Mouse (Mus musculus): ENCODE results near the gene Plg. TPM values are rescaled to one million over a fixed set of nuclear protein-coding genes. Genes with fewer than 3 reads are reported as not detected.
A peak's percentile ranks its signal among the peaks of the same experiment; 100 is the strongest.

The Plg gene
- 0.09 and 0.55 TPM in 2 replicates for polyA plus RNA-seq (2015; fragmentation: Nextera tagmentation; extraction: Ambion mirVana)

DNA sequence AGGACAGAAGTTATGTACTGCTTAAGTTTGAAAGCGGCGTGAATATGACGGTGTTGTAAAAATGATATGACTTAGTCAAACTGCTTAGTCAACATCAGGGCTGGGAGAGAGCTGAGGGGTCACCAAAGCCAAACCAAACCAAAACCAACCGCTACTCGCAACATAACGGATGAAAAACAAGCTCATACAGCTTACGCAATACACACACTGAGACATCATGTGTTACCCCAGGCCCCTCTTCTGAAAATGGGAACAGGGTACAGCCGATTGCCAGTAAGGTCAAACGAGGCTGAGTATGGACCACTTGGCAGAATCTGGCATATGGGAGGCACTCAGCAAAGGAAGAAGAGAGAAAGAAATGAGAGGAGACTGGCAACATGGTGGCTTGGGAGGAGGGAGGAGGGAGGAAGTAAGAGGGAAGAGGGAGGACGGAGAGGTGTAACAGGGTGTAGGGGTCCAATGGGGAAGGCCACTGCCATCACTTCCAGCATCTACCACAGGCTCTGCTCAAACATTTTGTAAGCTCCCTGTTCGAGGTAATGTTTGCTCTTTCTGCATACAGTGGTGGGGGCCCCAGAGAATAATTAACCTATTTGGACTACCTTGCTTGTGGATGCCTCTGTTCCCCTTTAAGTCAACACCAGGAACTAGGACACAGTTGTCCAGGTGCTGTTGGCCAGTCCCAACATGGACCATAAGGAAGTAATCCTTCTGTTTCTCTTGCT lies at the start of gene Plg:
Gene Plg, plus strand, starts transcription at position 628 of the 725 bp plus-strand sequence.
- 90% methylated on average over 11 of the region's 11 CpGs for WGBS
- H3K36me3 ChIP-seq (replicated peaks), result no peaks in the 10 kb centered on the region
- no peaks in the 10 kb centered on the region for H3K9me3 ChIP-seq
- H3K4me2 ChIP-seq, result no peak within 1 kb of the TSS
- H3K27me3 ChIP-seq (replicated peaks), result no peaks in the 10 kb centered on the region
- H3K4me1 ChIP-seq, result 0 out of 2 replicates have a peak, but pooled peaks cover 7% of the 10 kb centered on the region
- H3K4me3 ChIP-seq, result no peak within 1 kb of the TSS
- no peak for ATAC-seq (replicated peaks)
- H3K9ac ChIP-seq, result no peak within 1 kb of the TSS
- no peak within 1 kb of the TSS for H3K27ac ChIP-seq

DNA sequence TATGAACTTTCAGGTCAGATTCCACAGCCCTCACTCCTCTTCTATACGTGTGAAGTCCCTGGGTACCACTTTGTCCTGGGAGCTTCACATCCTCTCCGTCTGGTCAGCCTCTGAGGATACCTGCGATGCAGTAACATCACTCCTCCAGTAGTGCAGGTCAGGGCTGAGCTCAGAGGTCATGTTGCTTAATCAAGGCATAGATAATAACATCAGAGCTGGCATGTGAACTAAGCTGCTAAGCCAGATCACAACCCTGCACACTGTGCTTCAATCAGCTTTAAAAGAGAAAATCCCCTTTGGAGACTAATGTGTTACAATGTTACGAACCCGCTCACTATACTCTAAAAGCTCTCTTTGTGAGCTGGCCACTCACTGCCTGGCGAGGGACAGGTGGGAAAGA lies 43.3 kb upstream of the Plg start:
- no peaks in the 10 kb centered on the region for H3K9me3 ChIP-seq
- H3K27ac ChIP-seq, result no peak overlapping the region
- H3K36me3 ChIP-seq (replicated peaks), result no peaks in the 10 kb centered on the region
- H3K4me1 ChIP-seq, result no peaks in the 10 kb centered on the region
- 34% methylated on average over 6 of the region's 6 CpGs for WGBS
- no peak for ATAC-seq (replicated peaks)
- H3K4me2 ChIP-seq, result no peak overlapping the region
- no peaks in the 10 kb centered on the region for H3K27me3 ChIP-seq (replicated peaks)
- H3K9ac ChIP-seq, result no peak overlapping the region
- no peak overlapping the region for H3K4me3 ChIP-seq

- Histone ChIP-seq H3K9ac (no peak overlapping the region), H3K36me3 (replicated peaks) (no peaks in the 10 kb centered on the region), H3K4me2 (no peak overlapping the region), H3K27me3 (replicated peaks) (no peaks in the 10 kb centered on the region), H3K27ac (no peak overlapping the region), H3K4me1 (no peaks in the 10 kb centered on the region), H3K4me3 (no peak overlapping the region), H3K9me3 (no peaks in the 10 kb centered on the region)
- no peak for ATAC-seq (replicated peaks)
- 82% methylated on average over 19 of the region's 19 CpGs for WGBS
Observed at GRCm38 (mm10) chr17:12336073-12336868, 42.1 kb upstream of the Plg start.

GRCm38 (mm10) chr17:12337156-12337555 lies 41.3 kb upstream of the Plg start:
- 75% methylated on average over 4 of the region's 4 CpGs for WGBS
- H3K27me3 ChIP-seq (replicated peaks), result no peaks in the 10 kb centered on the region
- H3K4me2 ChIP-seq, result no peak overlapping the region
- no peak overlapping the region for H3K9ac ChIP-seq
- H3K36me3 ChIP-seq (replicated peaks), result no peaks in the 10 kb centered on the region
- no peaks in the 10 kb centered on the region for H3K4me1 ChIP-seq
- H3K27ac ChIP-seq, result no peak overlapping the region
- no peak for ATAC-seq (replicated peaks)
- no peaks in the 10 kb centered on the region for H3K9me3 ChIP-seq
- no peak overlapping the region for H3K4me3 ChIP-seq

DNA sequence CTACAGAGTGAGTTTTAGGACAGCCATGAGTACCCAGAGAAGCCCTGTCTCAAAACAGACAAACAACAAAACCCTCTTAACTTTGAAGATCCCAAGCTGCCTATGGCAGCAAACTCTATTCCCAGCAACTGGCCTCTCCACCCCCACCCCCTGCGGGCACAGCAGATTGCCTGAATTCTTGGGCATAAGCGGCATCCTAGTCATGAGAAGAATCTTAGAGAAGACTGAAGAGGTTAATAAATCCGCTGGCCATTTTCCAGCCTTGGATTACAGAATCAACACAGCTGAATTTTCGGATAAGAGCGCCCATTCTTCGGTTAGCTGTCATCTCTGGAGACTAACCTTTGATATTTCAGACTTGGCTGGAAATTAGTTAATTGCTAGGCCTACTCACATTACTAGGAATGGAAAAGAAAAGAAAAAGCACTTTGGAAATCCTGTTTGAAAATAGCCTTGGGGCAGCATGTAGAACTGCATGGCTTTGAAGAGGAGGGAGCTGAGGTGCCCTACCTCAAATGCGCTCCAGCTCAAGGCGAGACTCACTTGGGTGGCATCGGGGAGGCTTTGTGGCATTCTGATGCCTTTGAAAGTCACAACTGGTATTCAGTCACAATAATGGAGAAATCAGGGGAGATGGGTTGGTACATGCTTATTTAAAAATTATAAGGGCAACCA lies 34.6 kb upstream of the Plg start:
- Histone ChIP-seq H3K27me3 (replicated peaks) (no peaks in the 10 kb centered on the region), H3K4me1 (no peaks in the 10 kb centered on the region), H3K36me3 (replicated peaks) (no peaks in the 10 kb centered on the region), H3K4me3 (no peak overlapping the region), H3K4me2 (no peak overlapping the region), H3K27ac (no peak overlapping the region), H3K9me3 (no peaks in the 10 kb centered on the region), H3K9ac (no peak overlapping the region)
- WGBS, result 76% methylated on average over 9 of the region's 9 CpGs
- ATAC-seq (replicated peaks), result no peak

- Histone ChIP-seq H3K9ac (no peak overlapping the region), H3K4me1 (no peaks in the 10 kb centered on the region), H3K27me3 (replicated peaks) (no peaks in the 10 kb centered on the region), H3K9me3 (no peaks in the 10 kb centered on the region), H3K4me2 (no peak overlapping the region), H3K27ac (no peak overlapping the region), H3K4me3 (no peak overlapping the region), H3K36me3 (replicated peaks) (no peaks in the 10 kb centered on the region)
- WGBS, result 91% methylated on average over 1 of the region's 1 CpGs
- ATAC-seq (replicated peaks), result no peak
Observed at GRCm38 (mm10) chr17:12347462-12347861, 30.9 kb upstream of the Plg start.

DNA sequence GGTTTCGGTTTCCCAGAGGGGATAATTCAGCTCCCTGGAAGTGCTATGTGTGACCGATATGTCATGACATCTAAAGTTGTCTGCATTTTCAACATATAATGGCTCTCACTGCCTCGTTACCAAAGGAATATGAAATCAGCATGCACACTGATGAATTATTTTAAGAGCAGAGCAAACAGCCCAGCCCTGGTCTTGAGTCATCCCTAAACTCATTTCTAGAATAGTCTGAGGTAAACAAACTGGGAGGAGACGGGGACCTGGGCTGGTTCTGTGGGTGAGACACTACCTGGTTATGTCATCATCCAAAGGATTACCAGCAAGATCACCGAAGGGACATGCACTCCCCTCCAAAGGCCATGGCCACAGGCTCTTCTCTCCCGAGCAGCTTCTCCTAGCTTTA lies 26.8 kb upstream of the Plg start:
- Histone ChIP-seq H3K27me3 (replicated peaks) (no peaks in the 10 kb centered on the region), H3K27ac (no peak overlapping the region), H3K4me3 (no peak overlapping the region), H3K4me2 (no peak overlapping the region), H3K36me3 (replicated peaks) (no peaks in the 10 kb centered on the region), H3K4me1 (no peaks in the 10 kb centered on the region), H3K9ac (no peak overlapping the region), H3K9me3 (no peaks in the 10 kb centered on the region)
- 85% methylated on average over 6 of the region's 6 CpGs for WGBS
- no peak for ATAC-seq (replicated peaks)

GRCm38 (mm10) chr17:12352781-12353180 lies 25.6 kb upstream of the Plg start:
- ATAC-seq (replicated peaks), result no peak
- Histone ChIP-seq H3K36me3 (replicated peaks) (no peaks in the 10 kb centered on the region), H3K4me2 (no peak overlapping the region), H3K27me3 (replicated peaks) (no peaks in the 10 kb centered on the region), H3K4me3 (no peak overlapping the region), H3K9me3 (no peaks in the 10 kb centered on the region), H3K9ac (no peak overlapping the region), H3K4me1 (no peaks in the 10 kb centered on the region), H3K27ac (no peak overlapping the region)
- 34% methylated on average over 1 of the region's 1 CpGs for WGBS

DNA sequence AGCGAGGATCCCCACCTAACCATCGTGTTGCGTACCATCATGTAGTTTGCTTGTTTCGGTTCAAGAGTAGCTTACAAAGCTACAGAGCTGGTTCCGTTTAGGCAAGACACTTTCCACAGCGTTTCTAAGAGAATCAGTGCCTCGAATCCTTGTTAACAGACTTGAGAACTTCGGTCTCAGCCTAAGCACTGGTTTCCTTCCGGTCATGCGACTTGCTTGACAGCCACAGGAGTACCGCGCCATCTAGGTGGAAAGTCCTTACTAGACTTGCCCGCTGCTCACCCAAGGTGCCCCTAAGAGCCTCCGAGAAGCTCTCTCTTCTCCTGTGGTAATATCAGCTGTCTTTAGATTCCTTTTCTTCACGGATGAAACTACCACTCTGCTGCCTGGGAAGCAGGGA lies 18.5 kb upstream of the Plg start:
- Histone ChIP-seq H3K36me3 (replicated peaks) (no peaks in the 10 kb centered on the region), H3K4me1 (peaks cover 5% of the 10 kb centered on the region), H3K9me3 (no peaks in the 10 kb centered on the region), H3K4me3 (no peak overlapping the region), H3K27ac (no peak overlapping the region), H3K4me2 (no peak overlapping the region), H3K27me3 (replicated peaks) (no peaks in the 10 kb centered on the region), H3K9ac (no peak overlapping the region)
- no peak for ATAC-seq (replicated peaks)
- WGBS, result 91% methylated on average over 15 of the region's 15 CpGs

- Histone ChIP-seq H3K4me2 (no peak overlapping the region), H3K4me3 (no peak overlapping the region), H3K27ac (no peak overlapping the region), H3K9ac (no peak overlapping the region), H3K36me3 (replicated peaks) (no peaks in the 10 kb centered on the region), H3K27me3 (replicated peaks) (no peaks in the 10 kb centered on the region), H3K9me3 (no peaks in the 10 kb centered on the region), H3K4me1 (peaks cover 5% of the 10 kb centered on the region)
- ATAC-seq (replicated peaks), result no peak
- 83% methylated on average over 11 of the region's 11 CpGs for WGBS
Observed at GRCm38 (mm10) chr17:12363601-12364425, 14.6 kb upstream of the Plg start.

DNA sequence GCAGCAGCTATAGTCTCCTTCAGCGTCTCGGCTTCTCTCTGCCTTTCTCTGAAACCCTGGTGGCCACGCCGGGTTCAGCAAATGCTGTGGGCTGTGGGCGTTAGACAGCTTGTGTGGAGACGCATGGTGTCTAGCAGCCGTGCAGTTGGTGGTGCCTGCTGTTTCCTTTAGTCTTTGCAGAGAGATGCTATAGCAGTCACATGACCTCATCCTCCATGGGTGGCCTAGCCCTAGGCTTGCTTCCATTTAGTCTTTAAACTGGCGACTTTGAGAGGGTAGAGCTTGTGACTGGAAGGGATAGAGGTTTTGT lies 14.0 kb upstream of the Plg start:
- peaks cover 5% of the 10 kb centered on the region for H3K4me1 ChIP-seq
- H3K27me3 ChIP-seq (replicated peaks), result no peaks in the 10 kb centered on the region
- no peak overlapping the region for H3K27ac ChIP-seq
- no peaks in the 10 kb centered on the region for H3K9me3 ChIP-seq
- no peak overlapping the region for H3K9ac ChIP-seq
- no peak for ATAC-seq (replicated peaks)
- H3K4me2 ChIP-seq, result no peak overlapping the region
- WGBS, result 54% methylated on average over 8 of the region's 8 CpGs
- H3K4me3 ChIP-seq, result no peak overlapping the region
- no peaks in the 10 kb centered on the region for H3K36me3 ChIP-seq (replicated peaks)

GRCm38 (mm10) chr17:12367373-12367930 lies 11.0 kb upstream of the Plg start:
- Histone ChIP-seq H3K36me3 (replicated peaks) (no peaks in the 10 kb centered on the region), H3K27me3 (replicated peaks) (peaks cover 3% of the 10 kb centered on the region; the same call in 1 of the 2 replicates), H3K4me1 (peaks cover 9% of the 10 kb centered on the region), H3K9me3 (no peaks in the 10 kb centered on the region), H3K4me2 (no peak overlapping the region), H3K9ac (no peak overlapping the region), H3K4me3 (no peak overlapping the region), H3K27ac (no peak overlapping the region)
- peak; percentile 68 for ATAC-seq (replicated peaks)
- 29% methylated on average over 5 of the region's 5 CpGs for WGBS

Data from midbrain, embryonic 15.5 days (tissue).